Mouse (Mus musculus) heart, postnatal 0 days (tissue): Measurements from ENCODE around the gene Ankrd13b.

Experiments used
- CTCF ChIP-seq: IDR thresholded peaks from 2 replicates; pipeline ENCODE4 v1.5.1; 2016; ENCODE audit warnings: antibody characterized with exemption, control low read depth, low read depth
- EP300 ChIP-seq: IDR thresholded peaks from 2 replicates; pipeline ENCODE4 v1.6.1; 2016; ENCODE audit warnings: antibody characterized with exemption, low read depth

DNA sequence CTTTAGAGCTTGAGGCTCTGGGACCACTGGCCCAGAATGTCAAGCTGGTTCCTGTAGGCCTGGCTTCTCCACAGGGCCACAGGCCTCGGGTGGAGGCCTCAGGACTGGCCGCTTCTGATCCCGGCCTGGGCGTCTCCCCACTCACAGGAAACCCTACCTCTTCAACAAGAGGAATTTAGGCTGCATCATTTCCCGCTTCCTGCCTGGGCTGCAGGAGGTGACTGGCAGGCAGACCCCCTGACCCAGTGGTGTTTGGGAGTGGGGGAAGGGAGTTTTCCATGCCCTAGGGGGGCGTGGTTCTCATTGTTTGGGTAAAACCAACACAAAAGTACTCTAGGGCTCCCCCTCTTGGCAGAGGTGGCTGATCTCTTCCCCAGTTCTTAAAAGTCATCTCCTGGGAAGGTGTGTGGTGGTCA lies 7.9 kb upstream of the Ankrd13b start:
- TF ChIP-seq EP300 (peak; percentile 87; the same call in 1 of the 2 replicates), CTCF (peak; percentile 32)
